Mouse (Mus musculus) adrenal gland, postnatal 36 days (tissue): ENCODE data around the gene Usp12. TPM values are rescaled to one million over a fixed set of nuclear protein-coding genes. Genes with fewer than 3 reads are reported as not detected.

ENCODE experiments used
- DNase-seq, 2 experiments: peaks; one replicate each; pipeline ENCODE4 v3.0.0; 2021; ENCODE audit warnings: mixed read lengths in 1 of 2
- long read RNA-seq, 2 experiments: library from polyadenylated mRNA; stranded (forward); transcript quantifications; one replicate each; pipeline ENCODE4 v2.0.0; 2021; ENCODE audit warnings: borderline sequencing depth in 2 of 2
- total RNA-seq, 2 experiments: library from RNA; stranded (reverse); gene quantifications; 2 replicates each; pipeline ENCODE4 v1.2.3; 2021

Usp12 gene
- 10 to 100 TPM; 30.2 to 36.3 TPM for total RNA-seq
- long read RNA-seq, experiment 1, full-length matches to known transcripts: 4 of 11 reads
- long read RNA-seq, experiment 1, partial matches to known transcripts: 2 of 11 reads
- long read RNA-seq, experiment 1, other reads (novel, unspliced or antisense): 5 of 11 reads
- long read RNA-seq, experiment 2, full-length matches to known transcripts: 1 of 2 reads
- long read RNA-seq, experiment 2, partial matches to known transcripts: 1 of 2 reads
- long read RNA-seq, experiment 2, other reads (novel, unspliced or antisense): 0 of 2 reads

DNA sequence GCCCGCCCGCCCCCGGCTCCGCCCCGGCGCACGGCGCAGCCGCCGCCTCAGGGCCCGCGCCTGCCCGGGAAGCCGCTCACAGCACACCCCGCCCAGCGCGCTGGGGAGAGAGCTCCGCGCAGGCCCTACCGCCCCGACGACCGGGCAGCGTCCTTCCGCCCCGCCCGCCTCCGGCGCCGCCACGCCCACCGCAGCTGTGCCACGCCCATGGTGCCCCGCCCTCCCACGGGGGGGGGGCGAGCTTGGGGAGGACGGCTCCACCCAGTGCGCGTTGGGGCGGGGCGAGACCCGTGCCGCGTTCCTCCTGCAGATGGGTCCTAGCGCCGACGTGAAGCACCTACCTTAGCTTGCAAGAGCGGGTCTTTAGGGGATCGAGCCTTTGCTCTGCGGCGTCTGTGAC is at the start of gene Usp12:
Gene Usp12, minus strand, starts transcription at position 154 of the 400 bp plus-strand sequence.
- peak; percentile 99 for DNase-seq

DNA sequence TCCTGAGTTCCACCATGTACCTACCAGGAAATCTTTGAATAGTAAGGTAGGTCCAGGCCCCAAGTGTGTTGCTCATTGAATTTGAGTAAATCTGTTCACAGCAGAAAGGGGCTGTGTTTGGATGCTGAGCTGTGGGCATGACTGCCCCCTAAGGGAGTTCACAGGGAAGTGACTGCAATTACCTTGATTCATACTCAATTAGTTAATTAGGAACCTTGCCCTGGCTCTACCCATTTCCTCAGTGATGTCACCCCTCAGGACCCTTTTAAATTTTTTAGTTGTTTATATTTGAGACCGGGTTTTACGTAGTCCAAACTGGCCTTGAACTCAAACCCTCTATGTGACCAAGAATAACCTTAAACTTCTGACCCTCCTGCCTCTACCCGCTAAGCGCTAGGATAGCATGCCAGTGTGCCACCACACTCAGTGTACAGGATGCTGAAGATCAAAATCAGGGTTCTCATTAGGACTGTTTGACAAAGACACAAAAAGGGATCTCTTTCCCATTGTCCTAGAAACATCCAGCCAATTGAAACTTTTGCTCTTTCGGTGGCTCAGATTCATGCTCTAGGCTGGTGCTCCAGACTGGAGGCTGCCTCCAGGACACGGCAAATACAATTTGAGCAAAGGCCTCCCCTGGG is 49.6 kb upstream of the Usp12 start:
- DNase-seq: no peak

DNA sequence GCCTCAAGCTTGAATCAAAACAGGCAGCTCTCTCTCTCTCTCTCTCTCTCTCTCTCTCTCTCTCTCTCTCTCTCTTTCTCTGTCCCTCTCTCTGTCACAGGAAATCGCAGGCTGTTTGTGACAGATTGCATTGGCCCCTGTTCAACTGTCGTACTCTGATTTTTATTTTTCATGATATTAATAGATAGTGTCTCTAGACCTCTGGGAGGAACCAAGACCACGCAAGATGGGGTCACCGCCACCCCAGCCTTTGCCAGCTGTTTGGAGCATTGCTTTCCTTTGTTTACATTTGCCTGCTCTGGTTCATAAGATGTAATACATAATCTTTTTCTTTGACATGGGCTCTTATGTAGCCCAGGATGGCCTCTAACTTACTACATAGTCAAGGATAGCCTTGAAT is 47.2 kb upstream of the Usp12 start:
- no peak for DNase-seq

DNA sequence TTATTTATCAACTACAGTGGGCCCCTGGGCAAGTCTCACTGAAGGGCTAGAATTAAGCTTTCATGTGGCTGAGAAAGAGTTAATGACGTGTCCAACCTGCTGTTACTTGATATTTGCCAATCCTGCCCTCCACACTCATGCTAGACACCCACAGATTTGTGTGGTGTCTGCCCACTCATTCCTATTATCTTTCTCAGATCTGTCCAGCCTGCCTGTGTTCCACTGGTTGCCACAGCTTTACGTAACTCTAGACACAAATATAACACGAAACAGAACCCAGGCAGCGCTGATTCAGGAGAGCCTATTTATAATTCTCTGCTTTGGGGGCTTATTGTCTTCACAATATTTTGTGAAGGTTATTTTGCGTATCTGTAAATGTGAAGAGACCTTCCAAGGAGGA is 46.5 kb upstream of the Usp12 start:
- DNase-seq: no peak

DNA sequence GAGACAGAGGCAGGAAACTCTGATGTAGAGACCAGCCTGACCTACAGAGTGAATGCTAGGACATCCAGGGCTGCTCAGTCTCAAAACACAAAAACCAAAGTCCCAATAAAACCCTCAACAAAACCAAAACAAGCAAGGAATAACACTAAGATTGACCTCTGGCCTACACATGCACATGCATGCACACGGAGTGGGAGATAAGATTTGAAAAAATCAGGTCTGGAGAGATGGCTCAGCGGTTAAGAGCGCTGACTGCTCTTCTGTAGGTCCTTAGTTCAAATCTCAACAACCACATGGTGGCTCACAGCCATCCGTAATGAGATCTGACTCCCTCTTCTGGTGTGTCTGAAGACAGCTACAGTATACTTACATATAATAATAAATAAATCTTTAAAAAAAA is 45.6 kb upstream of the Usp12 start:
- no peak for DNase-seq

DNA sequence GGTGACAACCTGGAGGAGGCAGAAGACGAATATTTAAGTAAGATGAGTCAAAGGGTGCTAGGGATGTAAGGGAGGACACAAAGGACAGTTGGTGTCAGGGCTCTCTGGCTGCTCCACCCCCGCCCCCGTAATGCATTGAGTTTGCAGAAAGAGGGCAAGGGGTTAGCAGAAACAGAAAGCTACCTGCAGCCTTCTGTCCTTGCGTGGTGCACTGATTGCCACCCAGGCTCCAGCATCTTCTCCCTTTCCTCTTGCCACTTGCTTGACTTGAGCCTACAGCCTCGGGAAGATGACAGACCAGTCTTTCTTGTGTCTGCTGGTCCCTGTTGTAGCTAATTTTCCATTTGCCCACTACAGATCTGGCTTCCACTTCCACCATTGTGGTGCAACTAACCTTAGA is 45.0 kb upstream of the Usp12 start:
- no peak for DNase-seq

DNA sequence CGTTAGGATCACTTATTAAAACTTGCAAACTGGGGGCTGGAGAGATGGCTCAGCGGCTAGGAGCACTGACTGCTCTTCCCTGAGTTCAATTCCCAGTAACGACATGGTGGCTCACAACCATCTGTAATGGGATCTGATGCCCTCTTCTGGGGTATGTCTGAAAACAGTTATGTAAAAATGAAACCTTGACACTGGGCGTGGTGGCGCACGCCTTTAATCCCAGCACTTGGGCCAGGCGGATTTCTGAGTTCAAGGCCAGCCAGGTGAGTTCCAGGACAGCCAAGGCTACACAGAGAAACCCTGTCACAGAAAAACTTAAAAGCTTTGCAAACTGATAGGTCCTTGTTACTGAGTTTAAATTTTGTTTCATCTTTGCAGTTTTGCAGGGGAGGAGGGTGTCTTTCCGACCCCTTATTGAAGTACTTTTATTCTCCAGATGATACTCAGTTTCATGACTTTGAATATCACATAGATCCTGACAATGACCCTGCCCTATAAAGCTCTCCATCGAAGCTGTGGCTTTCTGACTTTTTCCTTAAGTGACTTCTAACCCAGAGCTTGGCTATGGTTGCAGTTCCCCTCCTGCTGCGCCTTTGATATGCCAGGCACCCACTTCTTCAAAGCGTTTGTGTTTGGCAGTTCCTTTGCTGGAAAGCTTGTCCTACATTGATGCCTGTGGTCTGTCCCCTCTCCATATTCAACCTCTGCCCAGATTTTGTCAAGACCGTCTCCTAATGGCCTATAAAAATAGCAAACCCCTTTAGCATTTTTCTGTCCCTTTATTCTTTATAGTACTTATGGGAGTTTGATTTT is 44.2 kb upstream of the Usp12 start:
- no peak for DNase-seq

DNA sequence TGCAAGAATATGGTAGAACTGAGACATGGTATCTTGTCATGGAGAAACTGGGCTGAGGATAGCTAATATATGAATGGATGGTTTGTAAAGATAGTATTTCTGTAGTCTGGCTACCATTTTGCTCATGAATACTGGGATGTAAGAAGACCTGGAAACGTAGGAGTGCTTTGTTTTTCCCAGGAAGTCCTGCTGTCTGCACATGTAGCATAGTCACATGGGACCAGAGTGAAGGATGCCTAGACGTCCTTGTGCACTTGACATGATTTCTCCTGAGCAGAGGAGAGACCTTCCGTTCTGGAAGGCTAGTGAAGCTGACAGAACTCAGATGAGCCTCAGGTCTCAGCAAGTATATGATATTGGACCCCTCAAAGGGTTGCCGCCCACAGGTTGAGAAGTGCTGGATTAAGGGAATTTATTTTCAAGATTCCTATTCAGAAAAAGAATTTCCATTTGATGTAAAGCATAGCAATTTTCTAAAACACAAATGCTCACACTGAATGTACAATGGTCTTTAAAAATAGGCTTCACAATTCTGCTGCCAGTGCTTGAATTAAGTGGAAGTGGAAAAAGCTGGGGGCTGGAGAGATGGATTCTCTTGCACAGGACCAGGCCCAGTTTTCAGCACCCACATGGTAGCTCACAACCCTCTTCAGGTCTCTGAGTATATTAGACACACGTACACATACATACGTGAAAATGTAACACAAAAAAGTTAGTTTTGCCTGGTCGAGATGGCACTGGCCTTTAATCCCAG is 43.3 kb upstream of the Usp12 start:
- DNase-seq: no peak

DNA sequence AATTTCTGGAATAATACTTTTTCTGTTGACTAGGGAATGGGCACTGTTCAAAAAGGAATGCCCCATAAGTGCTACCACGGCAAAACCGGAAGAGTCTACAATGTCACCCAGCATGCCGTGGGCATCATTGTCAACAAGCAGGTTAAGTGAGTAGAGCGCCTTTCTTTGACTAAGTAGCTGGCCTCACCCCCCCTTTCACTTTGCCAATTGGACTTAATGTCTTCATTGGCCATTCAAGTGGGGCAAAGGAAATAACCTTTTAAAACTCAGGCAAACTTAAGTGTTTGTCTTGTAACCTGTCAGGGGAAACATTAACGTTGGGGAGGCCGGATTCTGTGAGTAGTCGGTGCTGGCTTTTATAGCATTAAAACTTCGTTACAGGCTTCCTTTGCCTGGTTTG is 40.2 kb upstream of the Usp12 start:
- DNase-seq: no peak

DNA sequence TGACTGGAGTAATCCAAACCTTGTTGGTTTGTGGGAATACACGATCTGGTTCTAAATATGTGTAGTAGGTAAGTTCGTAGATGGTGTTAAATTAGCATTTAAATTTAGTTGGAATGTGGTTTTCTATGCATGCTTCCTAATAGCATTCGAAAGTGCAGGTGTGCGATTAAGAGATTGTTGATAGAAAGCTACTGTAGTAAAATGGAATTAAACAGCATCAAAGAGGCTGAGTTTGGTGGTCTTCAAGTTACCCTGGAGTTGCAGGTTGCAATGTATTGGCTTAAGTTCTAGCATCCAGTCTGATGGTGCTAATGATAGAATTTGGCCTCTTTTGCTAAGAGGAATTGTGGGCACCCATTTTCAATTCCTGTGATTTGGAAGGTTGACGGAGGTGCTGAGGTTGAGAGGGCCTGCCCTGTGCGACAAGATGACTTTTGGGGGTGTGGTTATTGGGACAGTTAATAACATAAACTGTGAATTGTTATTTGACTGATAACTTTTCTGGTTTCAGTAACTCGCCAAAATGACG is 38.9 kb upstream of the Usp12 start:
- DNase-seq: no peak

DNA sequence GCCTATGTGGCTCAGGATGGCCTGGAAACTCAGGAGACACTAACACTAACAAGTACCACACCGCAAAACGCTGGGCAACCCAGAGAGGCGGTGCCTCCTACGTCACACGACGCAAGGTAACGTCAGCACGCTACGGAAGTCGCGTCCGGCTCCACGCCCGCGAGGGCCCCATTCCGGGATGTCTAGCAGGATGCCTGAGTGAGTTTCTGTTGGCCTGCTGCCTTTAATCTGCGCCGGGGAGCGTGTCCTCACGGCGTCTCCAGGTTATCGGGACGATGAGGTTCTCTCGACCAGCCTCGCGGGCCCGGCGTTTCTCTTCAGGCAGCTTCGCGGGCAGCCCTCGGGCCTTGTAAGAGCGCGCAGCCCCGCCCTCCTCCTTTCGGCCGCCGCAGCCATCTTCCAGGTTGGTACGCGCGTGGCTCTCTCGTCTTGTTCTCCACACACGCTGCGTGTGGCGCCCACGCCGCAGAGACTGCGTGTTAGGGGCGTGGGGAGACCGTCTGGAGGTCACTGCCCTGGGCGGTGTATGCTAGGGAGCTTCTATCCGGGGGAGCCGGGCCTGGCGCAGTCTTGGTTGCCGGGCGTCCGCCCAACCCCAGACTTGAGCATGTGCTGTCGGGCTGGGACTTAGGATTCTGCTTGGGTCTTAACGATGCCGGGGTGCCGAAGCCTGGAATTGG is 38.1 kb upstream of the Usp12 start, which contains the start of gene Rpl21:
Gene Rpl21, plus strand, starts transcription at position 122 of the 680 bp plus-strand sequence.
- peak; percentile 94 to 95 for DNase-seq

DNA sequence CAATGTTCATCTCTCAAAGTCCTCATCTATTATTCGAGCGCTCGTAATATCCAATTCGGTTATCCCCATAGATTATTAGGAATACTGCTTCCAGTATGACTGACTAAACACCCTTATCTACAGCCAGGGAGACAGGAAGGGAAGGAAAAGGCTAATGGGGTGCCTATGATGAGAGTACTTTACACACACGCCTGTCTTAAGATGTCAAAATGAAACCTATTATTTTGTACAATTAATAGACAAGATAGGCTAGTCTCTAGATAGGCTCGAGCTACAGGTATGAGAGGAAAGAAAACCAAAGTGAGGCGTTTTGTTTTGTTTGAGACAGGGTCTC is 37.6 kb upstream of the Usp12 start:
- no peak for DNase-seq

DNA sequence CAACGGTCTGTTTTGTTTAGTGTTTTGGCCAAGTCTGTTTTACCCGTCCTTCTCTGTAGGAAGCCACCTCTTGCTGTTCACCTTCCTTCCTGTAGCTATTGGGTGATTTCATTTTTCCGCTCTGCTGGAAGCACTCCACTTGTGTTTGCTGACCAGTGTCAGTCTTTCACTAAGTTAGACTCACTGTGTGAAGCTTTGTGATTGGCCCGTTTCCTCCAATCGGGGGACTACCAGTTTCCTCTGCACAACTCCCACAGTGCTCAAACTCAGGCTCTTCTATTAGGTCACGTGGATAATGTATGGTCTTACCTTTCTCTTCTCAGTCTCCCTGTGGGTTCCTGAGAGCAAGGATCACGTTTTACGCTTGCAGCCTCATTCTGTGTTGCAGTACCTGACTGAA is 34.7 kb upstream of the Usp12 start:
- DNase-seq: no peak

DNA sequence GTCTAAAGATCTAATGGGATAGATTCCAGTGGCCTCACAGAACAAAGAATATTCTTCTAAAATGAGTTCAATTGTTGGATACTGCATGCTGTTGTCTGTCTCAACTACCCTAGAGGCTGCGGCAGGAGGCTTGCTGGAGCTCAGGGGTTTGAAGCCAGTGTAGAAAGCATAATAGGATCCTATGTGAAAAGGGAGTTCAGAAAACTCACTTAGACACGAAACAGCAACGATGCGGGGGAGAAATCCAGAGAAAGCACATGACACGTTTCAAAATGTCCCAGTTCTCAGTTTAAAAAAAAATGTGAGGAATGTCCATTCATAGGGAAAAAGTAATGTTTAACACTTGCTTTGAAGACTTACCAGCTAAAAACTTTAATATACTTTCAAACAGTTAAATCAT is 28.2 kb upstream of the Usp12 start:
- no peak for DNase-seq

DNA sequence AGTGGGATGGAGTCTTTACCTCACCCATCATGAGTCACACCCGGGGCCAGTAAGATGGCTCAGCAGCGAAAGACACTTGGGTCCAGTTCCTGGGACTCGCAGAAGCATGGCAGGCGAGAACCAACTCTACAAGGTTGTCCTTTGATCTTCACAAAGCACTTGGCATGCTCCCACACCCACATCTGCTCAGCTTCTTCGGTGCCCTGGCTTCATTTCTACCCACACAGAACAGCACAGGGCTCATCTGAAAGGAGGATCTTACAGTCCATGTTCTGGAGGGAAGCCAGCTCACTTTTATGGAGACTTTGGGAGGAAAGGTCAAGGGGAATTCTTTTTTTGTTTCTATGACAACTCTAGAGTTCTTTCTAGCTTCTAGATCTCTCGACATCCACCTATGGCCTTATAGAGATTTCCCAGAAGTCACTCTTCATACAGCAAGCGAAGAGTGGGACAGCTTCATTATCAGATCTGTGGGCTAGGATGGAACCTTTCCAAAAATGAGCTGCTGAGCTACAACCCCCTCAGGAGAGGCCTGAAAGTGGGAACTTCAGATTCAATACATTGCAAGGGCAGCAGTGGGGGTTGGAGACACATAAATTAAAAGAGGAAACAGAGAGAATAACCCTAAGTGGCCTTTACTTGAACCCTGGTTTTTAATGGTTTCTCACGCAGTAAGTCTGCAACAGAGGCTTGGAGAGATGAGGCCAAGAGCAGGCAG is 24.3 kb upstream of the Usp12 start:
- DNase-seq: peak; percentile 60 to 69

DNA sequence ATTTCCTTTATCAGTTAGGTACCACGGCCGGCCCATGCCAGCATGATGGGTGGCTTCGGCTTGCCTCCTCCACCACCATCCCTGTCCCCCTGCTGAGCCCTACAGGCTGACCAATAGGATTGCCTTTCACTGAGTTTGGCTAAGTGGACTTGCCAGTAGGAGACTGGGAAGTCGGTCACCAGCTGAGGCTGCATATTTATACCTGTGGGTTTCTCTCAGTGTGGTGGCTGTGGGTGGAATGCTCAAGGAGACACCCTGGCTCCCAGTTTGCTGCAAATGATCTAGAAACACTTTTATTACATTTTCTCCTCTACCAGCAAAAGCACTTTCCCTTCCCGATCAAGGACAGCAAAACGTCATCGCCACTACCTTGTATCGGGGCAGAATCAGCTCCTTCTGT is 22.8 kb upstream of the Usp12 start:
- DNase-seq: peak in 1 of 2 experiments; percentile 24

DNA sequence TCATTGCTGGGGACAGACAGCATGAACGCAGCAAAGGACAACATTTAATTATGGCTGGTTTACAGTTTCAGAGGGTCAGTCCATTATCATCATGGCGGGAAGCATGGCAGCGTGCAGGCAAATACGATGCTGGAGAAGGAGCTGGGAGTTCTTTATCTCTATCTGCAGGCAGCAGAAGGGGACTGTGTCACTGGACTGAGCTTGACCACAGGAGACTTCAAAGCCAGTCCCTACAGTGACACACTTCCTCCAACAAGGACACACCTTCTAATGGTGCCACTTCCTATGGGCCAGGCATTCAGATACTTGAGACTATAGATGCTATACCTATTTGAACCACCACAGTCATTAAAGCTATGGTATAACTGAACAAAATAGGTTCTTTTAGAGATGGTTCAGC is 20.6 kb upstream of the Usp12 start:
- DNase-seq: no peak

DNA sequence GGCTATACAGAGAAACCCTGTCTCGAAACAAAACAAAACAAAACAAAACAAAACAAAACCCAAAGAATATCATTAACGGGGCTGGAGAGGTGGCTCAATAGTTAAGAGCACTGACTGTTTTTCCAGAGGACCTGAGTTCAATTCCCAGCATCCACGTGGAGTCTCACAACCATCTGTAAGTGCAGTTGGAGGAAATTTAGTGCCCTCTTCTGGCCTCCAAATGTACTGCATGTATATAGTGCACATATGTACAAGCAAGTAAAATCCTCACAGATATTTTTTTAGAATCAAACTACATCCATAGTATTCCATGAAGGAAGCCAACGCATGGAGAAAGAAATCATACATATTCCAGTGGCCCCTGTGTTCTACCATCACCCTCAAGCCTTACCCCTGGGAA is 18.6 kb upstream of the Usp12 start:
- no peak for DNase-seq

DNA sequence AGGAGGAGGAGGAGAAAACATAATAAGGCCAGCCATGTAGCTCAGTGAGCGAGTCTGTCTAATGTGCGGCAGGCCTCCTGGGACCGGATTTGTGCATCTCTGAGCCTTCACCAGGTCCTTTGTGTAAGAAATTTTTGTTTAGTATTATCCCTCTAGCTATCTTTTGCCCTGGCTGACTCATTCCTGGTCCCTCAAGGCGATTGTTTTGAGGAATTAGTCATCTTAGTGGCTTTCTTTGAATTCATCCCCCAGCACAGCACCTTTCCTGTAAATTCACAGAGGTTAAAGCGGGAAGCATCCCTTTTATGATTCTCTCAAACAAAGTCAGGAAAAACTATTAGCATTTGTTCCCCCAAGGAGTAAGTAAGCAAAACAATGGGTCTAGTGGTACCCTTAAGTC is 18.1 kb upstream of the Usp12 start:
- no peak for DNase-seq

DNA sequence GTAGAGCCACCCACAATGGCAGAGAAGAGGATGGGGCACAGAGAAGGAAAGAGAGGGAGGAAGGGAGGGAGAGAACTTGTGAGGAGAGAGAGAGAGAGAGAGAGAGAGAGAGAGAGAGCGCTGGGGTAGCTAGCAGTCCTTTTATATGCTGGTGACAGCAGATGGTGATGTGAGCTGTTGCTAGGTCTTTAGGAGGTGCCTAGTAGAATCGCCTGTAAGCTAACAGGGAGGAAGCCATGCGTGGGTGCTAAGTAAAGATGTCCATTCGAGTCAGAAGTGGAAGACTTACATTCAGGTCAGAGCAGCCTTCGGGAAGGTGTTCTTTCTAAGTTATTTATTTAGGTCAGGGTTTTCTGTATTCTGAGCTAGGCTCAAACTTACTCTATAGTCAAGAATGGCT is 15.1 kb upstream of the Usp12 start:
- no peak for DNase-seq

DNA sequence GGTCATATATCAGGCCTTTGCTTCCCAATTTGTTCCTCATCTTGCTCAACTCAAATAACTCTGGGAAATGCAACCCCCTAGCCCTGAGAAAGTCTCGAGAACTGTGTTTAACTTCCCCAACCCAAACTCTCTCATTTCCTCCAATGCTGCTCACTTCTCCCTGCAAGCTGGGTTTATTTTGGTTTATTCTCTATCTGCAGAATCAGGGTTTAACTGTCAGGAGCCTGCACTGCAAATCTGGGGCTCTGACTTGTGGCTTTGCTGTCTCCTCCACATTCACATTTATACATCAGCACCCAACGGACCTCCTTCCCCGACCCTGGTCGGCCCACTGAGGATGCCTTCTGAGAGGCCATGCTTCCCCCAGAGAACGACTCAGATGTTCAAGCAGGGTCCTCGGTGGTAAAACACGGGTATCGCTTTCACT is 11.2 kb upstream of the Usp12 start:
- no peak for DNase-seq
